Mouse (Mus musculus) liver, postnatal 0 days (tissue): Measurements from ENCODE around the gene Marf1.

Source experiments
- CTCF ChIP-seq: sonication (generic); IDR thresholded peaks from 2 replicates; pipeline ENCODE4 v1.5.1; 2016; ENCODE audit warnings: antibody characterized with exemption, low read depth
- EP300 ChIP-seq: IDR thresholded peaks from 2 replicates; pipeline ENCODE4 v1.6.1; 2016; ENCODE audit warnings: antibody characterized with exemption, low read depth, mild to moderate bottlenecking

- TF ChIP-seq CTCF (no peak), EP300 (no peak)
These were observed 41.6 kb downstream of the Marf1 start for GRCm38 (mm10) chr16:14121563-14121962.
